Mouse (Mus musculus): ENCODE results near the gene Gmeb2.

GRCm38 (mm10) chr2:181332542-181332941 is 44.7 kb upstream of the Gmeb2 start:
- TF ChIP-seq EP300 (IDR thresholded peaks at IDR 0.05; ENCODE audit: low read depth): no peak
- no peak for TF ChIP-seq CTCF (IDR thresholded peaks at IDR 0.05; ENCODE audit: low read depth)

Data from liver, postnatal 0 days (tissue).